Mouse (Mus musculus) intestine, embryonic 16.5 days (tissue): ENCODE results near the gene Cabin1. TPM values are rescaled to one million over a fixed set of nuclear protein-coding genes. Genes with fewer than 3 reads are reported as not detected.

ENCODE experiments used
- ATAC-seq: fragments of 200-750 bp; cut with Nextera tagmentation; 2 replicates; pipeline ENCODE4 v1.8.0; 2017; ENCODE audit warnings: moderate TSS enrichment, moderate library complexity
- H3K27ac ChIP-seq: fragments of 300-500 bp; sonication (generic); 2 replicates; pipeline ENCODE4 v1.5.1; 2014; ENCODE audit warnings: mild to moderate bottlenecking, low read length
- H3K27me3 ChIP-seq: fragments of 300-500 bp; sonication (generic); replicated peaks from 2 replicates; pipeline ENCODE4 v1.6.1; 2014; ENCODE audit warnings: low read length, control low read depth, mixed read lengths; ENCODE audit not compliant: control insufficient read depth, insufficient read depth
- H3K36me3 ChIP-seq: fragments of 300-500 bp; sonication (generic); 2 replicates; pipeline ENCODE4 v1.6.1; 2014; ENCODE audit warnings: low read length, control low read depth; ENCODE audit not compliant: control insufficient read depth, insufficient read depth
- H3K4me1 ChIP-seq: fragments of 300-500 bp; sonication (generic); 2 replicates; pipeline ENCODE4 v1.6.1; 2014; ENCODE audit warnings: low read length, control low read depth, mixed read lengths; ENCODE audit not compliant: control insufficient read depth, insufficient read depth
- H3K4me2 ChIP-seq: fragments of 300-500 bp; sonication (generic); 2 replicates; pipeline ENCODE4 v1.6.1; 2014; ENCODE audit warnings: low read depth, low read length, control low read depth
- H3K4me3 ChIP-seq: fragments of 300-500 bp; sonication (generic); 2 replicates; pipeline ENCODE4 v1.5.1; 2014; ENCODE audit warnings: mild to moderate bottlenecking, low read length
- H3K9ac ChIP-seq: fragments of 300-500 bp; sonication (generic); 2 replicates; pipeline ENCODE4 v1.6.1; 2014; ENCODE audit warnings: low read depth, low read length
- H3K9me3 ChIP-seq: fragments of 300-500 bp; sonication (generic); 2 replicates; pipeline ENCODE4 v1.6.1; 2016; ENCODE audit warnings: low read length, control low read depth; ENCODE audit not compliant: control insufficient read depth
- WGBS: fragments of 180-500 bp; shearing (Covaris S2); extraction: QIAGEN DNeasy Blood & Tissue Kit; methylation state at CpG from one replicate; pipeline ENCODE4 v1.1.7; 2014; 5-methylcytosine and 5-hydroxymethylcytosine counted together
- polyA plus RNA-seq: library from polyadenylated mRNA; unstranded; fragments of >200 nt; fragmentation: Nextera tagmentation; extraction: Ambion mirVana; gene quantifications from 2 replicates; pipeline ENCODE4 v1.2.1, GENCODE M21; 2015

The Cabin1 gene
- polyA plus RNA-seq, 1 experiment from 2014 or later: 26.4 TPM

DNA sequence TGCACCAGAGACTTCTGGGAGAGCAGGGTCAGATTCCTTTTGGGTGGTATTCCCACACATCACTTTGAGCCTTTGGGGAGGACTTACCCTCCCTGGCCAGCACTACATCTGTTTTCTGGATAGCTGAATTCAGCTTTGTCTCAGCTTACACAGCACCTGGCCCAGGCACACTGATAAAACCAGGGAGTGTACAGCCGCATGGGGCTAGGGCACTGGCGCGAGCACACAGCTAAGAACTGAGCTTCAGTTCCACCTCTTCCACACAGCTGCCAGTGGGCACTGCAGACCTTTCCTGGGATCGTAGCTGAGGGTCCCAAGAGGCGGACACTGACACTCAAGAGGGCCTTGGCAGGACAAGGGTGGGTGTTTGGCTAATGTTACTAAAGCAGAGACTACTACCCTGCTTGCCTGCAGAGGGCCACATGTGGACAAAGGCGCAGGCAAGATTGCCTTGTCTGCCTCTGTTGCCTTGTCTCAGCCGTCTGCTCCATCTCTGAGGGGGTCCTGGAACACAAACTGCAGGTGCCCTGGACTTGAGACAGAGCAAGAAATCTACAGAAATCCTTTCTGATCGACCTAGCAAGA lies 57.4 kb downstream of the Cabin1 start:
- Histone ChIP-seq H3K9me3 (no peaks in the 10 kb centered on the region), H3K27me3 (no peaks in the 10 kb centered on the region), H3K36me3 (peaks cover 14% of the 10 kb centered on the region; the same call in 1 of the 2 replicates), H3K4me1 (no peaks in the 10 kb centered on the region; the same call in 1 of the 2 replicates), H3K4me3 (no peak overlapping the region), H3K9ac (no peak overlapping the region), H3K27ac (no peak overlapping the region), H3K4me2 (no peak overlapping the region)
- ATAC-seq: 0 out of 2 replicates have a peak, but pooled peaks have one; percentile 29
- WGBS: 84% methylated on average over 8 of the region's 8 CpGs

DNA sequence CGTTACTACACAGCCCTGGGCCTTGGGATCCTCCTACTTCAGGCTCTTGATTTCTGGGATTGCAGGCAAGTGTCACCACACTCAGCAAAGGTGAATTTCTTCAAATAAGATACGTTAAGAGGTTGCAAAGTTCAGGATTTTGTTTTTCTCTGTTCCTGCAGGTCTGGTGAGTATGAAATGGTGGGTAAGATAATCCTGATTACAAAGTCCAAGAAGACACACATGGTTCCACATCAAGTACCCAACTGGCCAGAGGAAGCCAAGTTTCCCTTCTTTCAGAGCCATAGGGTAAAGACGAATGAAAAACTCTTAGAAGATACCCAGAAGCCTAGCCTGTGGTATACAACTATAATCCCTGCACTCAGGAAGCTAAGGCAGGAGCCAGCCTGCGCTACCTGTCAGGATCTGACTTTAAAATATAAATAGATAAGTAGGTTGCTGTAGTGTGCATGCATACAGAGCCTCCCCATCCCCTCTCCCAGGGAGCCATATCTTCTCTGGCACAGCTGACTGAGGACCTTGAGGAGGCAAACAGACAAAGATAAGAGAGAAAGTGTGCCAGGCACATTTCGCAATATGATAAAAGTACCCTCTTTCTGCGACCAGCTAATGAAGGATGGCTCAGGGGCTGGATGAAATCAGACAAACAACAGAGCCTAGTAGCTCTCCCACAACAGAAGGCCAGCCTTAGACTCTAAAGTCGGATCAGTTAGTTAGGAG lies 58.3 kb downstream of the Cabin1 start:
- Histone ChIP-seq H3K9me3 (no peaks in the 10 kb centered on the region), H3K27me3 (no peaks in the 10 kb centered on the region), H3K27ac (no peak overlapping the region), H3K4me2 (no peak overlapping the region), H3K4me1 (no peaks in the 10 kb centered on the region; the same call in 1 of the 2 replicates), H3K36me3 (peaks cover 12% of the 10 kb centered on the region; the same call in 1 of the 2 replicates), H3K4me3 (no peak overlapping the region), H3K9ac (no peak overlapping the region)
- WGBS: 75% methylated on average over 7 of the region's 7 CpGs
- peak; percentile 49; the same call in 1 of the 2 replicates for ATAC-seq

DNA sequence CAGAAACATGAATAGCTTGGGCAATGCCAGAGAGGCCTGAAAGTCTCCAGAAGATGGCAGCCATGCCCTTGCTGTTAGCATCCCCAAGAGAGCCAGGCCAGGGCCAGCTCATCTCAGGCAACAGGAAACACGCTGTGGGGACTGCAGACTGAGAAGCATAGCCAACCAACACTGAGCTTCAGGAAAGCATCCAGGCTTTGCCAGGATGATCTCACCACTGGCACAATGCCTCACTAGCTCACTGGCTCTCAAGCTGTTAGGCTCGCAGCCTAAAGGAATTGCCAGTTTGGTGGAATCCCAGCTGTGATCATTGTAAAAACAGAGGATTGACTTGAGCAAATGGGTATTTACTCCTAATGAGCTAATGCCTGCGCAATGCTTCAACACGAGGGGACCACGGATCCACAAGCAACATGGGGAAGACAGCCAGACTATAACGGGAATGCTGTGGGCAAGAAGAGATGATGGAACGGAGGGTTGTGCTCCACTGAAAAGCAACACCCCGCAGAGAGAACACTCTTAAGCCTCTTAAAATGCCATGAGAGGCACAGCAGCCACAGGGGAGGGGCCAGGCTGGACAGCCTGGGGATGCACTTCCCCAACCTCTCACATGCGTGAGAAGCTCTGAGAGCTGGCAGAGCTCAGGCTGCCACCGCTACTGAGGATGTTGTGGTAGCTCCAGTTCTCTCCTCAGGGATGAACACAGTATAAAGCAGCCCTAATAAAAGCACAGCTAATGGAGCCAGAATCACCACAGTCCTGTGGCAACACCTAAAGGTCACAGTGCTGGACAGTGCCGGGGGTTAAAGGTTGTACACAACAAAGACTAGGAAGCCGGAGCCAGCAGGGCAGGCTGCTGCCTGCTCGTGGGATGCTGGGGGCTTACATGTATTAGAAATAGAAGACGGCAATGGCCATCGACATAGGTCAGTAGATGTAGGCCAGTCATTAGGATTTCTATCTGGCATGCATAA lies 59.6 kb downstream of the Cabin1 start:
- WGBS: 73% methylated on average over 15 of the region's 15 CpGs
- H3K36me3 ChIP-seq: peaks cover 3% of the 10 kb centered on the region; the same call in 1 of the 2 replicates
- no peaks in the 10 kb centered on the region; the same call in 1 of the 2 replicates for H3K4me1 ChIP-seq
- H3K27me3 ChIP-seq: no peaks in the 10 kb centered on the region
- H3K4me3 ChIP-seq: no peak overlapping the region
- no peaks in the 10 kb centered on the region for H3K9me3 ChIP-seq
- no peak overlapping the region for H3K9ac ChIP-seq
- peak overlapping the region; percentile 46 for H3K27ac ChIP-seq
- no peak overlapping the region for H3K4me2 ChIP-seq
- peak; percentile 57 for ATAC-seq

DNA sequence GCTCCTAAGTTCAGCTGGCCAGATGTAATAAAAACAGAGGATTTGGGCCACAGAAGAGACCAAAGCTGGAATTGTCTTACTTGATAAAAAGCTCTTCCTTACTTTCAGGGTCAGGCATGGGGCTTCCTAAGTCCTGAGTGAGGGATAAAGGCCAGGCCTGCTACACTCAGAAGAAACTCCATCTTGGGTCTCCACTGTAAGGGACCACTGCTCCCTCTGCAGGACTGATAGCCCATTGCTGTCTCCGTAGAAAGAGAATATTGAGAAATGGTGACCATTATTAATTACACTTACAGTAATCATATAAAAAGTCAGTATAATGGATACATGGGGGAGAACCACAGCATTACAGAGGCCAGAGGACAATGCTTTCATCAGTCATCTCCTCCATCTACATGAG lies 60.6 kb downstream of the Cabin1 start:
- H3K9ac ChIP-seq: no peak overlapping the region
- no peak for ATAC-seq
- no peak overlapping the region for H3K4me2 ChIP-seq
- no peak overlapping the region; the same call in 1 of the 2 replicates for H3K27ac ChIP-seq
- 65% methylated on average over 1 of the region's 1 CpGs for WGBS
- no peaks in the 10 kb centered on the region for H3K9me3 ChIP-seq
- H3K27me3 ChIP-seq: no peaks in the 10 kb centered on the region
- H3K4me1 ChIP-seq: no peaks in the 10 kb centered on the region; the same call in 1 of the 2 replicates
- H3K36me3 ChIP-seq: peaks cover 3% of the 10 kb centered on the region; the same call in 1 of the 2 replicates
- no peak overlapping the region for H3K4me3 ChIP-seq

DNA sequence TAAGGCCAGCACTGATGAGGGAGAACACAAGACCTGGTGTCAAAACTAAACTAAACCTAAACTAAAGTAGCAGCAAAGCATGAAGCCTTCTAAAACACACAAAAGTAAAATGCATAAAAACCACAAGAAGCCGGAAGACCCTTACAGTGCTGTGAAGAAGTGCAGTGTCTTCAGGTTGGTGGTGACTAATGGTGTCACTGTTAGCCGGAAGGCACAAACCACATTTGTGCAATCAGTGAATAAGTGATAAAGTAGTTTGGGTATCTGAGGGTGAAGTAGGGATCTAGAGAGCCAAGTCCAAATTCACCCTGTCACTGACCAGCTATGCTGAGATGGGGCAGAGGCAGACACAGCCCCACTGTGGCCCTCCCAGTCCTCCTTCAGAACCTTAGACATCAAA lies 61.6 kb downstream of the Cabin1 start:
- no peak overlapping the region for H3K4me3 ChIP-seq
- H3K27ac ChIP-seq: no peak overlapping the region
- no peak overlapping the region for H3K9ac ChIP-seq
- H3K9me3 ChIP-seq: no peaks in the 10 kb centered on the region
- 89% methylated on average over 2 of the region's 2 CpGs for WGBS
- H3K36me3 ChIP-seq: peaks cover 2% of the 10 kb centered on the region; the same call in 1 of the 2 replicates
- H3K27me3 ChIP-seq: no peaks in the 10 kb centered on the region
- no peaks in the 10 kb centered on the region; the same call in 1 of the 2 replicates for H3K4me1 ChIP-seq
- H3K4me2 ChIP-seq: no peak overlapping the region
- ATAC-seq: no peak

DNA sequence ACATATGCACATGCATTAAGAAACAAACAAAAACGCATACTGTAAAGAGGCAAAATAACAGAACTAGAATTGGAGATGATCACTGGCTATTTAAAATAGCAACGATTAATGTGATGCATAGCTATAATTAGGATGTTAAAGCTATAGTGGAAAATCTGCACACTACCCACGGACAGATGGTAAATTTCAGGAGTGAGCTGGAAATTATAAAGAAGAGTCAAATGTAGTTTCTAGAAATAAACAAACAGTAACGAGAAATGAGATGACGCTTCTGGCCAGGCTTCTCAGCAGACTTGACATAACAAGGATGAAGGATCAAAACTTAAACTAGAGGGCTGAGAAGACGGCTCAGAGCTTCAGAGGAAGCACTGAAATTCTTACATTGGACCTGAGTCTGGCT lies 62.9 kb downstream of the Cabin1 start:
- no peak overlapping the region for H3K4me3 ChIP-seq
- H3K27ac ChIP-seq: no peak overlapping the region
- 63% methylated on average over 6 of the region's 6 CpGs for WGBS

DNA sequence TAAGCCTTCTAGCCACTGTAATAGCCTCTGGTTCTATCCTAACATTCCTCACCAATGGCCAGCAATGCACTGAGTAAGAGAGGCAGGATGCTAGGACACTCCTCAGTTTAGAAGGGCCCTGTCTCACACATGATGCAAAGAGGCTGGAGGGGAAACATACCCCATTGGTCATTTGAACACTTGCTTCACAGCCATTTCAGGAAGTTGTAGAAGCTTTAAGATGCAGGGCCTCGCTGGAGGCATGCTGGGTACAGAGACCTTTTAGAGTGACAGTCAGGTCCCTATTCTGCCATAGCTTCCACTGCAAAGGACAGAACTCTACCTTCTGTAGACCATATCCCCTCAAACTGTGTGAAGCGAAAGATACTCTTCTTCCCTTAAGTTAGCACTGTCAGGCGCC lies 66.4 kb downstream of the Cabin1 start:
- Histone ChIP-seq H3K9me3 (no peaks in the 10 kb centered on the region), H3K36me3 (peaks cover 8% of the 10 kb centered on the region; the same call in 1 of the 2 replicates), H3K4me2 (no peak overlapping the region), H3K27ac (no peak overlapping the region), H3K4me3 (no peak overlapping the region), H3K4me1 (no peaks in the 10 kb centered on the region), H3K27me3 (no peaks in the 10 kb centered on the region), H3K9ac (no peak overlapping the region)
- 76% methylated on average over 3 of the region's 3 CpGs for WGBS
- ATAC-seq: no peak

More for the DNA sequence above, 62.9 kb downstream of the Cabin1 start:
- ATAC-seq: no peak
- Histone ChIP-seq H3K36me3 (0 out of 2 replicates have a peak, but pooled peaks cover 2% of the 10 kb centered on the region), H3K4me1 (no peaks in the 10 kb centered on the region; the same call in 1 of the 2 replicates), H3K4me2 (no peak overlapping the region), H3K9me3 (no peaks in the 10 kb centered on the region), H3K9ac (no peak overlapping the region), H3K27me3 (no peaks in the 10 kb centered on the region)

DNA sequence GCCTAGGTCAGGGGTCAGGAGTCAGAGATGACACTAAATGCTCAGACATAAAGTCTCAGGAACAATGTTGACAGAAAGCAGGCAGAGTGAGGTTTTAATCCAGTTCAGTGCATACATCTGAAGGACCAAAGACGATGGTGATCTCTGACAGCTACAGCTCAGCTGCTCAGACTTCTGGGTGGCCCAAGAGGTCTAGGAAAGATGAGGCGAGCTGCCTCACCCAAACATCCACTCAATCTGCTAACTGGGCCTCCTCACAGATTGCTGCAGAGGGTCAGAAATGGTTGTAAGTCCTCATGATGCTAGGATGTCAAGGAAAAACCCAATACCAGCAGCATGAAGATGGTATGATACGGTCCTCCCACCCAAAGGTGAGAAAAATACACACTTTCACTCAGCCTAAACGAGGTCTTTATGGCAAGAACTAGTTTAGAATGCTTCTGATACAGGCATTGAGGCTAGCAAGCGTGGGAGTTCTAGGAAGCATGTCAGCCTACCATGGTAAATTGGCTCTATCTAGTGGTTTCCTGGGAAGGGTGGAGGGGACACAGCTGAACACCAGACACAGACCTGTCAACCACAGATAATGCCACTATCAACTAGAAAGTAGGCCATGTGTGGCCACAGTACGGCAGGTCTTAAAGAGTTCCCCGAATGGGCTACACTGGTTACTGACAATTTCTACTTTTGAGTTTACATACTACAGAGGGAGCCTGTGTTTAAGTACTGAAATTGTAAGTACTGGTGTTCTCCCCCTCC lies 67.4 kb downstream of the Cabin1 start:
- no peaks in the 10 kb centered on the region for H3K9me3 ChIP-seq
- H3K4me1 ChIP-seq: no peaks in the 10 kb centered on the region
- no peaks in the 10 kb centered on the region for H3K27me3 ChIP-seq
- peaks cover 8% of the 10 kb centered on the region; the same call in 1 of the 2 replicates for H3K36me3 ChIP-seq
- H3K27ac ChIP-seq: no peak overlapping the region
- ATAC-seq: peak; percentile 80
- H3K9ac ChIP-seq: no peak overlapping the region
- WGBS: 82% methylated on average over 7 of the region's 7 CpGs
- no peak overlapping the region for H3K4me2 ChIP-seq
- no peak overlapping the region for H3K4me3 ChIP-seq
